Mouse (Mus musculus) kidney, embryonic 15.5 days (tissue): ENCODE results near the gene Gamt. TPM values are rescaled to one million over a fixed set of nuclear protein-coding genes. Genes with fewer than 3 reads are reported as not detected.
"Not testable (repeated sequence)": the region's sequence is repeated elsewhere in the genome, so short reads cannot be mapped to it uniquely, and the experiment has no call there.

Source experiments
- ATAC-seq: fragments of 200-750 bp; cut with Nextera tagmentation; replicated peaks from 2 replicates; pipeline ENCODE4 v1.8.0; 2017; ENCODE audit warnings: moderate TSS enrichment; ENCODE audit not compliant: low FRiP score
- H3K27ac ChIP-seq: fragments of 300-500 bp; sonication (generic); 2 replicates; pipeline ENCODE4 v1.5.1; 2015; ENCODE audit warnings: mild to moderate bottlenecking, inconsistent platforms
- H3K27me3 ChIP-seq: fragments of 300-500 bp; sonication (generic); 2 replicates; pipeline ENCODE4 v1.6.1; 2015; ENCODE audit warnings: inconsistent platforms
- H3K36me3 ChIP-seq: fragments of 300-500 bp; sonication (generic); 2 replicates; pipeline ENCODE4 v1.6.1; 2015; ENCODE audit warnings: inconsistent platforms
- H3K4me1 ChIP-seq: fragments of 300-500 bp; sonication (generic); 2 replicates; pipeline ENCODE4 v1.6.1; 2015; ENCODE audit warnings: inconsistent platforms
- H3K4me2 ChIP-seq: fragments of 300-500 bp; sonication (generic); 2 replicates; pipeline ENCODE4 v1.6.1; 2015; ENCODE audit warnings: moderate library complexity, mild to moderate bottlenecking, inconsistent platforms
- H3K4me3 ChIP-seq: fragments of 300-500 bp; sonication (generic); replicated peaks from 2 replicates; pipeline ENCODE4 v1.5.1; 2015; ENCODE audit warnings: mild to moderate bottlenecking, inconsistent platforms
- H3K9ac ChIP-seq: fragments of 300-500 bp; sonication (generic); 2 replicates; pipeline ENCODE4 v1.6.1; 2015; ENCODE audit warnings: mild to moderate bottlenecking, inconsistent platforms
- H3K9me3 ChIP-seq: fragments of 300-500 bp; sonication (generic); replicated peaks from 2 replicates; pipeline ENCODE4 v1.6.1; 2016; ENCODE audit warnings: inconsistent platforms
- WGBS: fragments of 180-500 bp; shearing (Covaris S2); methylation state at CpG from one replicate; pipeline ENCODE4 v1.1.7; 2015; ENCODE audit warnings: mixed read lengths; 5-methylcytosine and 5-hydroxymethylcytosine counted together
- polyA plus RNA-seq: library from polyadenylated mRNA; unstranded; fragments of >200 nt; fragmentation: Nextera tagmentation; extraction: Ambion mirVana; gene quantifications from 2 replicates; pipeline ENCODE4 v1.2.1, GENCODE M21; 2015

Gamt gene
- polyA plus RNA-seq, 1 experiment from 2014 or later: 37.0 TPM

- Histone ChIP-seq H3K9me3 (no peaks in the 10 kb centered on the region), H3K27me3 (no peaks in the 10 kb centered on the region), H3K4me2 (no peak overlapping the region), H3K27ac (no peak overlapping the region), H3K4me1 (no peaks in the 10 kb centered on the region), H3K36me3 (peaks cover 100% of the 10 kb centered on the region), H3K4me3 (no peak overlapping the region), H3K9ac (no peak overlapping the region)
- 85% methylated on average over 6 of the region's 6 CpGs for WGBS
- no peak for ATAC-seq
Measured at GRCm38 (mm10) chr10:80239791-80240190, 21.0 kb downstream of the Gamt start.

- no peak for ATAC-seq
- H3K27me3 ChIP-seq: no peaks in the 10 kb centered on the region
- peaks cover 100% of the 10 kb centered on the region for H3K36me3 ChIP-seq
- H3K4me1 ChIP-seq: peaks cover 4% of the 10 kb centered on the region
- H3K27ac ChIP-seq: no peak overlapping the region
- H3K9ac ChIP-seq: no peak overlapping the region
- 89% methylated on average over 3 of the region's 3 CpGs for WGBS
- no peak overlapping the region for H3K4me3 ChIP-seq
- no peaks in the 10 kb centered on the region for H3K9me3 ChIP-seq
- H3K4me2 ChIP-seq: no peak overlapping the region
Measured at GRCm38 (mm10) chr10:80238306-80238705, 22.5 kb downstream of the Gamt start.

- Histone ChIP-seq H3K4me3 (no peak overlapping the region), H3K36me3 (peaks cover 100% of the 10 kb centered on the region), H3K27me3 (no peaks in the 10 kb centered on the region), H3K4me1 (peaks cover 14% of the 10 kb centered on the region), H3K27ac (no peak overlapping the region), H3K9me3 (no peaks in the 10 kb centered on the region), H3K4me2 (no peak overlapping the region), H3K9ac (no peak overlapping the region)
- ATAC-seq: no peak
- 85% methylated on average over 4 of the region's 4 CpGs for WGBS
Measured at GRCm38 (mm10) chr10:80237020-80237419, 23.8 kb downstream of the Gamt start.

GRCm38 (mm10) chr10:80236145-80236825 is 24.5 kb downstream of the Gamt start:
- H3K27ac ChIP-seq: no peak overlapping the region
- peaks cover 100% of the 10 kb centered on the region for H3K36me3 ChIP-seq
- H3K4me3 ChIP-seq: no peak overlapping the region
- no peak overlapping the region for H3K4me2 ChIP-seq
- ATAC-seq: no peak
- peaks cover 14% of the 10 kb centered on the region for H3K4me1 ChIP-seq
- H3K27me3 ChIP-seq: no peaks in the 10 kb centered on the region
- H3K9me3 ChIP-seq: no peaks in the 10 kb centered on the region
- no peak overlapping the region for H3K9ac ChIP-seq
- WGBS: 93% methylated on average over 13 of the region's 13 CpGs

- Histone ChIP-seq H3K27ac (peak overlapping the region; percentile 95), H3K27me3 (no peaks in the 10 kb centered on the region), H3K4me2 (peak overlapping the region; percentile 90), H3K9me3 (no peaks in the 10 kb centered on the region), H3K4me1 (peaks cover 53% of the 10 kb centered on the region), H3K36me3 (peaks cover 50% of the 10 kb centered on the region), H3K4me3 (peak overlapping the region; percentile 89), H3K9ac (peak overlapping the region; percentile 98)
- 43% methylated on average over 15 of the region's 15 CpGs for WGBS
- no peak for ATAC-seq
Measured at GRCm38 (mm10) chr10:80227877-80228775, 32.7 kb downstream of the Gamt start.

- Histone ChIP-seq H3K9me3 (no peaks in the 10 kb centered on the region), H3K27ac (peak overlapping the region; percentile 95), H3K9ac (peak overlapping the region; percentile 98), H3K4me3 (peak overlapping the region; percentile 89), H3K27me3 (no peaks in the 10 kb centered on the region), H3K4me1 (peaks cover 44% of the 10 kb centered on the region), H3K36me3 (peaks cover 40% of the 10 kb centered on the region), H3K4me2 (peak overlapping the region; percentile 90)
- 0 out of 2 replicates have a peak, but pooled peaks have one; percentile 1 for ATAC-seq
- 3% methylated on average over 10 of the region's 10 CpGs for WGBS
Measured at GRCm38 (mm10) chr10:80227166-80227539, 33.7 kb downstream of the Gamt start.

GRCm38 (mm10) chr10:80226416-80227165 is 34.2 kb downstream of the Gamt start, which contains the start of gene Mum1:
Mum1 (plus strand) TSS chr10:80226434.
- H3K4me3 ChIP-seq: peak within 1 kb of the TSS; percentile 89
- peaks cover 44% of the 10 kb centered on the region for H3K4me1 ChIP-seq
- peak; percentile 99 for ATAC-seq
- H3K9me3 ChIP-seq: no peaks in the 10 kb centered on the region
- H3K27ac ChIP-seq: peak within 1 kb of the TSS; percentile 95
- peaks cover 34% of the 10 kb centered on the region for H3K36me3 ChIP-seq
- H3K4me2 ChIP-seq: peak within 1 kb of the TSS; percentile 90
- no peaks in the 10 kb centered on the region for H3K27me3 ChIP-seq
- under 1% methylated on average over 62 of the region's 75 CpGs for WGBS
- H3K9ac ChIP-seq: peak within 1 kb of the TSS; percentile 98

GRCm38 (mm10) chr10:80226071-80226415 is 34.8 kb downstream of the Gamt start:
- 0 out of 2 replicates have a peak, but pooled peaks have one; percentile 2 for ATAC-seq
- Histone ChIP-seq H3K4me1 (peaks cover 45% of the 10 kb centered on the region), H3K36me3 (peaks cover 29% of the 10 kb centered on the region), H3K27me3 (no peaks in the 10 kb centered on the region), H3K9ac (peak overlapping the region; percentile 21), H3K4me2 (peak overlapping the region; percentile 90), H3K9me3 (no peaks in the 10 kb centered on the region), H3K27ac (peak overlapping the region; percentile 95), H3K4me3 (peak overlapping the region; percentile 89)
- WGBS: under 1% methylated on average over 14 of the region's 14 CpGs

- not testable (repeated sequence) for H3K27me3 ChIP-seq, H3K4me2 ChIP-seq, H3K9me3 ChIP-seq, H3K9ac ChIP-seq, H3K27ac ChIP-seq, H3K36me3 ChIP-seq, ATAC-seq, H3K4me3 ChIP-seq
- 88% methylated on average over 2 of the region's 2 CpGs for WGBS
- H3K4me1 ChIP-seq: peaks cover 27% of the 10 kb centered on the region
Measured at GRCm38 (mm10) chr10:80223137-80223536, 37.7 kb downstream of the Gamt start.

- Histone ChIP-seq H3K36me3 (no peaks in the 10 kb centered on the region), H3K27ac (no peak overlapping the region), H3K27me3 (no peaks in the 10 kb centered on the region), H3K4me3 (no peak overlapping the region), H3K4me1 (peaks cover 9% of the 10 kb centered on the region), H3K4me2 (no peak overlapping the region), H3K9me3 (no peaks in the 10 kb centered on the region), H3K9ac (no peak overlapping the region)
- 34% methylated on average over 9 of the region's 9 CpGs for WGBS
- no peak for ATAC-seq
Measured at GRCm38 (mm10) chr10:80220676-80221075, 40.1 kb downstream of the Gamt start.

- no peaks in the 10 kb centered on the region for H3K27me3 ChIP-seq
- WGBS: 29% methylated on average over 16 of the region's 16 CpGs
- peak overlapping the region; percentile 18; the same call in 1 of the 2 replicates for H3K4me2 ChIP-seq
- 0 out of 2 replicates have a peak, but pooled peaks cover 4% of the 10 kb centered on the region for H3K4me1 ChIP-seq
- H3K9ac ChIP-seq: no peak overlapping the region
- H3K27ac ChIP-seq: no peak overlapping the region
- no peaks in the 10 kb centered on the region for H3K9me3 ChIP-seq
- no peak for ATAC-seq
- no peak overlapping the region for H3K4me3 ChIP-seq
- H3K36me3 ChIP-seq: no peaks in the 10 kb centered on the region
Measured at GRCm38 (mm10) chr10:80215048-80215772, 45.6 kb downstream of the Gamt start.
